Mouse (Mus musculus): ENCODE measurements at regions not wholly inside any gene's neighbourhood (a gene's known extent, or its start where the extent isn't known, plus 50 kb on each side); places are given as distances from the start of the nearest gene placed in this dataset.

DNA sequence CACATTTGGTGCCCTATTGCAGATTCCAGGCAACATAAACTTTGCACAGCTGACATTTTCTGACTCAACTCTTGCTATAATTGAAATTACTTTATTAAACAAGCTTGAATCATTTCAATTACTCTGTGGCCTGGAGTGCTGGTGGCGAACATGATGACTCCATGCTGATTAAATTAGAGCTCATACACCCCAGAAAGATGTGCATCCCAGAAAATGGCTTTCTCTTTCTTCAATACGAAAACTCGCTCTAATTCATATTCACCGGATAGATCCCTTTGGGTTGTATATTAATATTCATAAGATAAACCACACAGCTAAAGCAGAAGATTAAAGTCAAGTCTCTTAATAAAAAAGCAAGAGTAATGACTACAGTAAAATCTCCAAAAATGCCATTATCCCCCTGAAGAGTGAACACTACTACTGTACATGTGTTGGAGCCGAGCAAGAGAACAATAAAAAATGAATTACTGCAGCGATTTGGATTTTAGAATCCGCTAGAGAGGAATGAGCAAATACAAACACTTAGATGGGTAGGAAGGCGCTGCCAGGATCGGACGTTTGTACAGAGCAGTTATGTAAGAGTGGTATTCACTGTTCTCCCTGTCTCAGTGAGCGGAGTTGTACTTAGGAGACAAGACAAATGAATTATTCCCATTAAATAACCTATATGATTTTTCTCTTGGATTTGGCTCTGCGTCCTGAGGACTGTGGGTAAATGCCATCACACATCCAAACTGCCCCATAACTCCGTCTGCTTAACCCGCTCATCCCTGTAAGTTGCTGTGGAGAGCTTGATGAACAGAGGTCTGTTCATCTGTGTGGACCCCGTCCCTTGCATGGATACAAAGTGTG, 264.5 kb upstream of the Igfbp7 start:
- POLR2A ChIA-PET = interaction anchor here in 1 of 4 experiments (0.5 kb wide), 1 partner anchor 29 kb away, joined by 3 read pairs; no protein-coding TSS in a partner anchor
- CTCF ChIA-PET = interaction anchor here in 1 of 4 experiments (0.6 kb wide), 1 partner anchor 1633 kb away, joined by 4 read pairs; no protein-coding TSS in a partner anchor

GRCm38 (mm10) chr5:77663096-77663495, 255.3 kb upstream of the Igfbp7 start:
- ChIA-PET POLR2A (interaction anchor here in 1 of 4 experiments (0.6 kb wide), 1 partner anchor 43 kb away, joined by 3 read pairs; no protein-coding TSS in a partner anchor), CTCF (no interaction called here)

DNA sequence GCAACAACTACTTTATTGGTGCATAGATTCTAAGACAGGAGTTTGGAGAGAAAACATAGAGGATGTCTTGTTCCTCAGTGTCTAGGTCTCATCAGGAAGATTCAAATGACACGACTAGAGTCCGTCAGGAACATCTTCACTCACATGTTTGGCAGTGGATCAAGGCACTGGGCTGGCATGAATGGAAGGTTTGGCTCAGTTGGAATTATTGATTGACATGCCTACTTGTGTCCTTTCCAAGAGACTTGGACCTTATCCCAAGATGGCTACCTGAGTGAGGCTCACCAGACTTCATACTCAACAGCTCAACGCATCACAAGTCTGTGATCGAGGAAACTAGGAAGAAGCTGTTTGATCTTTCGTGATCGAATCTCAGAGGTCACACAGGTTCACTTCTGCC, 251.2 kb upstream of the Igfbp7 start:
- CTCF ChIA-PET = no interaction called here

DNA sequence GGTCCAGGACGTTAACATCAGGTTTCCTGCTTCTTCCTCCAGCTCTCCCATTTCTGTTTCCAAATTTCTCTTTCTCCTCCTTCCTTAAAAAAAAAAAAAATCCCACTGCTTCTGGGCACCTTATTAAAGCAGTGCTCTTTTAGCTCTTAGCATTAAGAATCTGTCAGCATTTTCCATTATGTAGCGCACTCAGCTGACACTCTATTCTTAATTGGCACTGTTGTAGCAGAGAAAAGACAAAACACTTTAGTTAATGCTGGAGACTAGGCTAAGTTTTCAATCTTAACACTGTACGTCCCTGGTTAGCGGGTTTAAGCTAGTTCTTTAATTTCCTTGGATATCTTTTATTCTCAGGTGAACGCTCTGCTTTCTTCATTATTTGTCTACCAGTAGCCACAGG, 236.8 kb upstream of the Igfbp7 start:
- POLR2A ChIA-PET = no interaction called here
- CTCF ChIA-PET = no interaction called here

More for the DNA sequence above, 251.2 kb upstream of the Igfbp7 start:
- POLR2A ChIA-PET = no interaction called here

DNA sequence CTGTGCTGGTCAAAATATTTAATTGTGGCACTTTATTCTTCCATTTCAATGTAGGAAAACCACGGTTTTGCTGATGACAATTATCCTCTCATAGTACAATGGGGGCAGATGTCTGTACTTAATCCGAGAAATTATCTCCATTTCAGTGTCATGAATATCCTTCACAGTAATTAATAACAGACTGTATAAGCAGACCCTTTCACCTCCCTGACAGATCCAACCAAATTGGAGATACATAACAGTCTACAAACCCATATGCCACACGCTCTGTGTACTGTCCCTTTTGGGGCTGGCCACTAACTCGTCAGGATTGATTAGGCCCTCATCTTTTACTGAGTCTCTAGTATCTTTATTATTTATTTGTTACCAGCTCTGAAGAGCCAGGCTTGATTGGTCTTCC, 212.6 kb upstream of the Igfbp7 start:
- ChIA-PET POLR2A (no interaction called here), CTCF (no interaction called here)

DNA sequence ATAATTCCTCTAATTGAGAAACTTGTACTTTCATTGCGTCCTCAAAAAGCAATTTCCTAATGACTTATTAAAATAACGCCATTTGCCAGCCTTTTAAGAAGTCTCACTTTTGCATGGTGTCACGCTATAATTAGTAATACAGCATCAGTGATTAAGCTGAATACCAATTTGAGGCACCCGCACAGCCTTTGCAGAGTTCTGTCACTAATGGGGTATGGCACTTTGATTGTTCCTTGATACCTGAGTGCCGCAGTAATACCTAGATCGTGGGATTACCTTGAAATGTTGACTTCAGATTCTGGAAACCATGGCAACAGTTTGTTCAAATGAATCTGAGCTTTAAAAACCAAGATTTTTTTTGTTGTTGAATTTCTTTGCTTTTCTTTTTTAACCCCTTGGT, 202.7 kb upstream of the Igfbp7 start:
- CTCF ChIA-PET = interaction anchor here in 1 of 4 experiments (0.6 kb wide), 1 partner anchor 908 kb away, joined by 3 read pairs; no protein-coding TSS in a partner anchor
- POLR2A ChIA-PET = no interaction called here

DNA sequence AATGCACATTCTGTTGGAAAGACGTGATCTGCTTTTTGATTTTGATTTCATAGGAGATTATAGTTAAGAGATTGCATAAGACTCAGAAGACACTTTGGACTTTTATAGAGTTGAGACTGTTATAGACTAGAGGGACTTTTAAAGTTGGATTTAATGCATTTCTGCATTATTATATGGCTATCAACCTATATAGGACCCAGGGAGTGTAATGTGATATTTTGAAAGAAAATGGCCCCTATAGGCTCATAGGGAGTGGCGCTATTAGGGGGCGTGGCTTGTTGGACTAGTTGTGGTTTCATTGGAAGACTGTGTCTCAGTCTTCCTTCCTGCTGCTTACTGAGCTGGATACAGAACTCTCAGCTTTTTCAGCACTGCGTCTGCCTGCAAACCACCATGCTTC, 186.9 kb upstream of the Igfbp7 start:
- POLR2A ChIA-PET = no interaction called here
- CTCF ChIA-PET = no interaction called here

- POLR2A ChIA-PET = no interaction called here
- CTCF ChIA-PET = interaction anchor here in 1 of 4 experiments (0.6 kb wide), 1 partner anchor 31 kb away, joined by 4 read pairs; no protein-coding TSS in a partner anchor
Observed at GRCm38 (mm10) chr5:77589252-77589651, 181.4 kb upstream of the Igfbp7 start.

DNA sequence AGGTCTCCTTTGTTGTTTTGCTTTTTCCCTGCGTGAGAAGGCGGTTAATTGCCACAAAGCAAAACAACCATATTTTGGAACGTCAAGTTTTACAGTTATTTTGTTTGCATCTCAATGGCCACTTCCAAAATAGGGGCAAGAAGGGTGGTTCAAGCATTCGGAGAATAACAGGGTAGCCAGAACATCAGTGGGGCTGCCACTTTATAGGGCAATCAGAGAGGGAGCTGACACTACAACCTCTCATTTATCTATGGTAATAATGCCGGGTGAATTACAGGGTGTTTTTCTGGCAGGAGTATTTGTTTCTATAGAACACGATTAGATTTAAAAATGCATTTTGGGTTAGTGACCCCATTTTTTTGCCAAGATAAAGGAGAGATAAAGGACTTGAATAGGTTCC, 173.9 kb upstream of the Igfbp7 start:
- ChIA-PET POLR2A (no interaction called here), CTCF (no interaction called here)

- ChIA-PET POLR2A (no interaction called here), CTCF (no interaction called here)
Observed at GRCm38 (mm10) chr5:77581106-77581638, 173.3 kb upstream of the Igfbp7 start.

DNA sequence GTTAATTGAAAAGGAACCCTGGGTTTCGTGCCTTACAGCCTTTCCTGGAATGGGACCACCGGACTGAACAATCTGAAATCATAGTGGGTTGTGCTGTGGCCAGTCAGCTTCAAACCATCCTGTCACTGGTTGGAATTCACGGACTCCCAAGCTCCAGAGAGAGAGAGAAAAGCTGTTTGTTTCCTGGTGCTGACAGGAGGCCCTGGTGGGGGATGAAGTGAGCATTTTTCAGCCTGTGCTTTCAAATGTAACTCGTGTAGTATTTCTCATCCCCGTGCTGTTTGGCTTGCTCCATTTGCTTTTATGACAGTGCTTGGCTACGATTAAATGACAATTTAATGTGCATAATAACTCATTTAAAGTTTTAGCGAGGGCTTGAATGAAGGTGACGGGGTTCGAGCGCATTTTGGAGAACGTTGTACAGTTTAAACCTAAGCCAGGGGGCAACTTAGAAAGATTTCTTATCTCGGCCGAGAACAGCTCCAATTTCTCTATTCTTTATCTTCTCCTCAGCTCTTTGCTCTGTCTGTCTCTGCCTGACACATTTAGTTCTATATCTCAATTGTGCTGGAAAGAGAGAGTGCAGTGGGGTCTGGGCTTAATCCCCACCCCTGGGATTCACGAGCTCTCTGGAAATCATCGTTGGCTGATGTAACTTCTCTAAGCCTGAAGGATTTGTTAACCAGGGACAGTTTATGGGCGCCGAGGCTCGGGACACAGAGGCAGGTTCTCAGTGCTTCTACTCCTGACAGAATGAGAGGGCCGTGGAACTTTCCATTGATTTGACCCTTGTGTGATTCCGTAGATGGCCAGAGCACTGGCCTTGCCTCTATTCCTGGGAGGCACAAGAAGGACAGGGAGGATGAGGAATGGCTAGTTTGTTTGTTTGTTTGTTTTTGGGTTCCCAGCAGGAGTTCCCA, 172.2 kb upstream of the Igfbp7 start:
- POLR2A ChIA-PET = no interaction called here
- CTCF ChIA-PET = no interaction called here

GRCm38 (mm10) chr5:77576881-77577280, 169.0 kb upstream of the Igfbp7 start:
- ChIA-PET CTCF (no interaction called here), POLR2A (no interaction called here)

DNA sequence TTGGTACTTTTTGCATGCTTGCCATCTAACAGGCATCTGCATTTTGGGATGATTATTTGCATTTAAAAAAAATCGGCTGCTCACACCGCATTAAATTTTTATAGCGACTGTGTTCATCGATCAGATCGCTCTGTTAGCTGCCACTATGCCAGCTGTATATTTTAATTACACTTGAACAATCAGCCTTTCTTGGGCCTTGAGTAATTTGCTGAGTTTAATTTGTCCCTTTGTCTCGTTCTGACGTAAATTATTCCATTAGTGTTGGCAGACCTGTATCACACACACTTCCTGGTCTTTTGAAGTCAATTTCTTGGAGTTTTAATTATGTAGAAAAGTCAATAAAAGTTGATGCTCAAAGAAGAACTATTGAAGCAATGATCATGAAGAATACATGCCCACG, 167.9 kb upstream of the Igfbp7 start:
- POLR2A ChIA-PET = no interaction called here
- CTCF ChIA-PET = no interaction called here

DNA sequence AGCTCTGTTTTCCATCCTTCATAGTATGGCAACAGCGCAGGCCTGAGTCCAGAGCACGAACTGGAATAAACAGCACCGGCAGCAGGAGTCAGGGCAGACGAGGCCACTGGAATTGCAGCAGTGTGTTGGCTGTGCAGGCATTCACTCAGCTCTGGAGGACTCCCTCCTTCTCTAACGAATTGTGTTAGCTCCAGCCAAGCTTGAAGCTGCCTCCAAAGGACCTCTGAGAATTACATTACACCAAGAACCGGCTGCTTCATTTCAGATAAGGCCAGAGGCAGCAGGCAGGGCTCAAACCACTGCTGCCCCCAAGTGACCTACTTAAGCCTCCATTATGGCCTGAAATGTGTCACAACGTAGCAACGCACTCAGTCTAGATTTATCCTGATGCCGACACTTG, 162.5 kb upstream of the Igfbp7 start:
- POLR2A ChIA-PET = no interaction called here
- CTCF ChIA-PET = no interaction called here

- CTCF ChIA-PET = interaction anchor here in 1 of 4 experiments (0.6 kb wide), 1 partner anchor 15 kb away, joined by 3 read pairs; no protein-coding TSS in a partner anchor
- POLR2A ChIA-PET = no interaction called here
Observed at GRCm38 (mm10) chr5:77568121-77568520, 160.3 kb upstream of the Igfbp7 start.

GRCm38 (mm10) chr5:77552580-77552979, 144.7 kb upstream of the Igfbp7 start:
- CTCF ChIA-PET = no interaction called here

DNA sequence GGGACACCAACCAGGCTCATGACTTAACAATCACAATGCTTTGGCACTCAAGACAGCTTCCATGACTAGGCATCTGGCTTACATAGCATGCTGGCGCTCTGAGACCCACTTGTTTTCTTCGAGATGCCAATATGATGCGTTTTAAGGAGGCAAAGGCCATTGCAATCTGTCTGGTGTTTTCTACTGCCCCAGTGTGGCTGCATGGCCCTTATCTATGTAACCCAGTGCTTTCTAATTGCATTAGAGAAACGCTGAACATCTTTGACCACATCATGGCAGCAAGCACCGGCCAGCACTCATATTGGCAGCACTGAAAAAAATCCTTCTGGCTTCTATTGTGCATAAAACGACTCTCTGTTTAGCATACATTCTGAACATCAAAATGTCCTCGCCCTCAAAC, 144.2 kb upstream of the Igfbp7 start:
- ChIA-PET CTCF (no interaction called here), POLR2A (no interaction called here)

More at GRCm38 (mm10) chr5:77552580-77552979, 144.7 kb upstream of the Igfbp7 start:
- POLR2A ChIA-PET = no interaction called here

- POLR2A ChIA-PET = interaction anchor here in 1 of 4 experiments (0.5 kb wide), 1 partner anchor 301 kb away, joined by 4 read pairs; no protein-coding TSS in a partner anchor
Observed at GRCm38 (mm10) chr5:77546001-77546620, 138.3 kb upstream of the Igfbp7 start.

GRCm38 (mm10) chr5:77532261-77533015, 124.6 kb upstream of the Igfbp7 start:
- ChIA-PET POLR2A (no interaction called here), CTCF (interaction anchor here in 1 of 4 experiments (0.6 kb wide), 1 partner anchor 73 kb away, joined by 3 read pairs; no protein-coding TSS in a partner anchor)

More at GRCm38 (mm10) chr5:77546001-77546620, 138.3 kb upstream of the Igfbp7 start:
- CTCF ChIA-PET = interaction anchor here in 1 of 4 experiments (0.5 kb wide), 1 partner anchor 89 kb away, joined by 5 read pairs; no protein-coding TSS in a partner anchor
